Mouse (Mus musculus): ENCODE results near the gene Socs1. TPM values are rescaled to one million over a fixed set of nuclear protein-coding genes. Genes with fewer than 3 reads are reported as not detected.

Socs1 gene
- polyA plus RNA-seq, 1 experiment from 2014 or later: 6.1 TPM

DNA sequence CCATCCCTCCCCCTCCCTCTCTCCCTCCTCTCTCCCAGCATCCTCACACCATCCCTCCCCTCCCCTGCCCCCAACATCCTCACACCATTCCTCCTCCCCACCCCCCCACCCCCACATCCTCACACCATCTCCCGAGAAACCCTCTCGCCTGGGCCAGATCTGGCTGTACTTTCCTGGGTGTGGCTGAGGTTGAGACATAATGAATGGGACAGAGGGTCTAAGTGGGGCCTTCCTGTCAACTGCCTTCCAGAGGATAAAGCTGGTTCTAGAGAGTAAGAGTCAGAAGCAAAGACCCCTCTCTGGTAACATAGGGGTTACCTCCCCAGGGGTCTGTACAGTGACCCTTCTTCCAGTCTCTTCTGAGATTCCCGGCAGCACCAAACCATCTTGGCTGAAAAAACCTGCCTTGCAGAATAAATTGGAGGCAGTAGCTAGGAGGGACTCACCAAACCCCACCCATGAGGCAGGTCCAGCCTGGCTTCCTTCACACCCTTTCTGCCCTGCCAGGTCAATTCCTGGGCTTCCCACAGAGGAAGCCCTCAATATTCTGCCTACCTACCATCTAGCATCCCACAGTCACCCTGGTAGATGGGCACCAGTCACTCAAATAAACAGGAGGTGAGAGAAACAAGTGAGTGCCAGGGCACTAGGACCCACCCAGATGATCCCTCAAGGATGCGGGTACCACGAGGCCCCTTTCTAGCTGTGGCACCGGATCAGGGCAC, 21.6 kb downstream of the Socs1 start:
- Histone ChIP-seq H3K4me1 (replicated peaks; ENCODE audit: control insufficient read depth, insufficient read depth, low read length) (0 out of 2 replicates have a peak, but pooled peaks cover 2% of the 10 kb centered on the region), H3K9me3 (ENCODE audit: control insufficient read depth, low read length) (no peaks in the 10 kb centered on the region), H3K27ac (ENCODE audit: low read depth) (no peak overlapping the region), H3K9ac (ENCODE audit: low read length) (no peak overlapping the region), H3K27me3 (replicated peaks; ENCODE audit: control insufficient read depth, insufficient read depth, low read length) (no peaks in the 10 kb centered on the region), H3K4me2 (ENCODE audit: low read length) (no peak overlapping the region), H3K4me3 (ENCODE audit: low read depth, low read length) (no peak overlapping the region), H3K36me3 (ENCODE audit: control insufficient read depth, insufficient read depth, low read length) (no peaks in the 10 kb centered on the region)
- no peak for ATAC-seq (replicated peaks; ENCODE audit: low FRiP score, low TSS enrichment, low read depth)
- WGBS: 51% methylated on average over 6 of the region's 6 CpGs
- no peak for DNase-seq (ENCODE audit: low spot score)

DNA sequence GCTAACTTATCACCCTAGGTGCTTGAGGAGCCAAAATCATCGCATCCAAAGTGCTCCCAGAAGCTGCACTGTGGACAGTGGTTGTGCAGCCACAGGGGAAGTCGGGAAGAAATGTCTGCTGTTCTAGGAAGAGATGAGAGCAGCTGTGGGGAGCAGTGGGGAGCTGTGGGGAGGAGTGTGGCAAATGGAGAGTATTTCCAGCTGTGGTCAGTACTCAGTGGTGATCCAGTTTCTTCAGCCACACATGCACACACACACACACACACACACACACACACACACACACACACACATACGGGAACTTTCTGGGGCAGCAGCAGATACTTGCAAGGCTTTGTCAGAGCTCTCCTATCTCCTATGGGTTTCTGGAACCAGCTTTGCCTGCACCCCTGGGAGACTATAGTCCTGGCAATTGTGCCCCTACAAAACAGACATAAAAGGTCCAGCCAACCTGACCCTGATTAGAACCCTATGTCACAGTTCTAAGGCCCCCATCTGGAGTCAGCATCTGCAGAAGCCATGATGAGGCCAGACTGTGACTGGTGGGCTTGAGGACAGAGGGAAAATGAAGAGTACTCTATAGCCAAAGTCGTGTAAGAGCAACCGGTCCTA, 22.7 kb downstream of the Socs1 start:
- Histone ChIP-seq H3K9me3 (ENCODE audit: control insufficient read depth, low read length) (no peaks in the 10 kb centered on the region), H3K27ac (ENCODE audit: low read depth) (no peak overlapping the region), H3K36me3 (ENCODE audit: control insufficient read depth, insufficient read depth, low read length) (no peaks in the 10 kb centered on the region), H3K4me1 (replicated peaks; ENCODE audit: control insufficient read depth, insufficient read depth, low read length) (0 out of 2 replicates have a peak, but pooled peaks cover 2% of the 10 kb centered on the region), H3K27me3 (replicated peaks; ENCODE audit: control insufficient read depth, insufficient read depth, low read length) (no peaks in the 10 kb centered on the region), H3K4me2 (ENCODE audit: low read length) (no peak overlapping the region), H3K4me3 (ENCODE audit: low read depth, low read length) (no peak overlapping the region), H3K9ac (ENCODE audit: low read length) (no peak overlapping the region)
- DNase-seq (ENCODE audit: low spot score) (no peak), ATAC-seq (replicated peaks; ENCODE audit: low FRiP score, low TSS enrichment, low read depth) (no peak)
- WGBS: 61% methylated on average over 5 of the region's 5 CpGs

DNA sequence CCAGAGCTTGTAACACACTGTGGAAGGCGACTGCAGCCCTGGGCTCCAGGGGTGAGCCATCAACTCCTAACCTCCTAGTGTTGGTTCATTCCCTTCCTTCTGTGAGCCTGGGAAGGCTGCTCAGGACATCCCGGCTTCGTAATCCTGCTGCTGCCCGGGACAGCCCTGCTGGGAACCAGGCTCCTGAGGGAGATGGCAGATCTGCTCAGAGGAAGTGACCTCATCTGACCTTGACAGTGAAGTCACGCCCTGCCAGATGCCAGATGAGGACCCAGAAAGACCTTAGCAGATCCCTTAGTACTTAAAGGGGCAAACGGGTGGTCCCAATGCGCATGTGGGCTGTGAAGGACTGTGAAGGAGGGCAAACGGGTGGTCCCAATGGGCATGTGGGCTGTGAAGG, 24.2 kb downstream of the Socs1 start:
- Histone ChIP-seq H3K27me3 (replicated peaks; ENCODE audit: control insufficient read depth, insufficient read depth, low read length) (no peaks in the 10 kb centered on the region), H3K36me3 (ENCODE audit: control insufficient read depth, insufficient read depth, low read length) (no peaks in the 10 kb centered on the region), H3K9me3 (ENCODE audit: control insufficient read depth, low read length) (no peaks in the 10 kb centered on the region), H3K27ac (ENCODE audit: low read depth) (no peak overlapping the region), H3K9ac (ENCODE audit: low read length) (no peak overlapping the region), H3K4me3 (ENCODE audit: low read depth, low read length) (no peak overlapping the region), H3K4me1 (replicated peaks; ENCODE audit: control insufficient read depth, insufficient read depth, low read length) (0 out of 2 replicates have a peak, but pooled peaks cover 2% of the 10 kb centered on the region), H3K4me2 (ENCODE audit: low read length) (no peak overlapping the region)
- 50% methylated on average over 8 of the region's 8 CpGs for WGBS
- ATAC-seq (replicated peaks; ENCODE audit: low FRiP score, low TSS enrichment, low read depth): no peak
- no peak for DNase-seq (ENCODE audit: low spot score)

GRCm38 (mm10) chr16:10756168-10756567, 29.2 kb downstream of the Socs1 start:
- Histone ChIP-seq H3K9me3 (ENCODE audit: control insufficient read depth, low read length) (no peaks in the 10 kb centered on the region), H3K27ac (ENCODE audit: low read depth) (no peak overlapping the region), H3K4me3 (ENCODE audit: low read depth, low read length) (no peak overlapping the region), H3K9ac (ENCODE audit: low read length) (no peak overlapping the region), H3K36me3 (ENCODE audit: control insufficient read depth, insufficient read depth, low read length) (no peaks in the 10 kb centered on the region), H3K27me3 (replicated peaks; ENCODE audit: control insufficient read depth, insufficient read depth, low read length) (no peaks in the 10 kb centered on the region), H3K4me1 (replicated peaks; ENCODE audit: control insufficient read depth, insufficient read depth, low read length) (no peaks in the 10 kb centered on the region), H3K4me2 (ENCODE audit: low read length) (no peak overlapping the region)
- no peak for ATAC-seq (replicated peaks; ENCODE audit: low FRiP score, low TSS enrichment, low read depth)
- no peak for DNase-seq (ENCODE audit: low spot score)
- WGBS: 69% methylated on average over 6 of the region's 6 CpGs

- Histone ChIP-seq H3K4me3 (ENCODE audit: low read depth, low read length) (no peak overlapping the region), H3K4me2 (ENCODE audit: low read length) (no peak overlapping the region), H3K27me3 (replicated peaks; ENCODE audit: control insufficient read depth, insufficient read depth, low read length) (no peaks in the 10 kb centered on the region), H3K36me3 (ENCODE audit: control insufficient read depth, insufficient read depth, low read length) (no peaks in the 10 kb centered on the region), H3K4me1 (replicated peaks; ENCODE audit: control insufficient read depth, insufficient read depth, low read length) (peaks cover 6% of the 10 kb centered on the region), H3K27ac (ENCODE audit: low read depth) (no peak overlapping the region), H3K9ac (ENCODE audit: low read length) (no peak overlapping the region), H3K9me3 (ENCODE audit: control insufficient read depth, low read length) (no peaks in the 10 kb centered on the region)
- 86% methylated on average over 3 of the region's 3 CpGs for WGBS
- no peak for DNase-seq (ENCODE audit: low spot score)
- no peak for ATAC-seq (replicated peaks; ENCODE audit: low FRiP score, low TSS enrichment, low read depth)
These were observed 30.6 kb downstream of the Socs1 start for GRCm38 (mm10) chr16:10754521-10755296.

DNA sequence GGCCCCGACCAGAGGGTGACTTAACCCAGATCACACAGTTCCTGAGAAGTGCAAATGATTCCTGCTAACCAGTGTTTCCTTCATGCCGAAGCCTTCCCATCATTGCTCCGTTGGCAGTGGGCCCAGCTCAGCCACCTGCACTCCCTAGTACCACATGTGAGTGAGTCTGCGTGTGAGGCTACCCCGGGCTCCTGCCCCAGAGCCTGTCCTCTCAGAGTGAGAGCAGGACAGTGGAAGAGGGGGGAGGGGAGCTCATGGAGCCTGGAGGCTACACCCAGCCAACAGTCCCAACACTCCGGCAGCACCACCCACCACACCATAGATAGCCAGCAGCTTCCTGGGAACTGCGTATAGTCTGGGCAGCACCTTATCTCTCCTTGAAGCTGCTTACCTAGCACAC, 35.5 kb downstream of the Socs1 start:
- ATAC-seq (replicated peaks; ENCODE audit: low FRiP score, low TSS enrichment, low read depth): peak; percentile 72
- no peaks in the 10 kb centered on the region for H3K9me3 ChIP-seq (ENCODE audit: control insufficient read depth, low read length)
- no peak overlapping the region for H3K27ac ChIP-seq (ENCODE audit: low read depth)
- H3K27me3 ChIP-seq (replicated peaks; ENCODE audit: control insufficient read depth, insufficient read depth, low read length): no peaks in the 10 kb centered on the region
- DNase-seq (ENCODE audit: low spot score): no peak
- H3K9ac ChIP-seq (ENCODE audit: low read length): no peak overlapping the region
- no peak overlapping the region for H3K4me2 ChIP-seq (ENCODE audit: low read length)
- peaks cover 14% of the 10 kb centered on the region for H3K4me1 ChIP-seq (replicated peaks; ENCODE audit: control insufficient read depth, insufficient read depth, low read length)
- no peaks in the 10 kb centered on the region for H3K36me3 ChIP-seq (ENCODE audit: control insufficient read depth, insufficient read depth, low read length)
- WGBS: 32% methylated on average over 7 of the region's 7 CpGs
- no peak overlapping the region for H3K4me3 ChIP-seq (ENCODE audit: low read depth, low read length)

GRCm38 (mm10) chr16:10749226-10749625, 36.1 kb downstream of the Socs1 start:
- 40% methylated on average over 7 of the region's 7 CpGs for WGBS
- no peak for ATAC-seq (replicated peaks; ENCODE audit: low FRiP score, low TSS enrichment, low read depth)
- Histone ChIP-seq H3K9me3 (ENCODE audit: control insufficient read depth, low read length) (no peaks in the 10 kb centered on the region), H3K4me2 (ENCODE audit: low read length) (no peak overlapping the region), H3K27me3 (replicated peaks; ENCODE audit: control insufficient read depth, insufficient read depth, low read length) (no peaks in the 10 kb centered on the region), H3K36me3 (ENCODE audit: control insufficient read depth, insufficient read depth, low read length) (no peaks in the 10 kb centered on the region), H3K9ac (ENCODE audit: low read length) (no peak overlapping the region), H3K4me1 (replicated peaks; ENCODE audit: control insufficient read depth, insufficient read depth, low read length) (peaks cover 14% of the 10 kb centered on the region), H3K27ac (ENCODE audit: low read depth) (no peak overlapping the region), H3K4me3 (ENCODE audit: low read depth, low read length) (no peak overlapping the region)
- no peak for DNase-seq (ENCODE audit: low spot score)

- Histone ChIP-seq H3K9ac (ENCODE audit: low read length) (no peak overlapping the region), H3K27ac (ENCODE audit: low read depth) (no peak overlapping the region), H3K27me3 (replicated peaks; ENCODE audit: control insufficient read depth, insufficient read depth, low read length) (no peaks in the 10 kb centered on the region), H3K4me1 (replicated peaks; ENCODE audit: control insufficient read depth, insufficient read depth, low read length) (0 out of 2 replicates have a peak, but pooled peaks cover 4% of the 10 kb centered on the region), H3K9me3 (ENCODE audit: control insufficient read depth, low read length) (no peaks in the 10 kb centered on the region), H3K4me3 (ENCODE audit: low read depth, low read length) (no peak overlapping the region), H3K36me3 (ENCODE audit: control insufficient read depth, insufficient read depth, low read length) (no peaks in the 10 kb centered on the region), H3K4me2 (ENCODE audit: low read length) (no peak overlapping the region)
- ATAC-seq (replicated peaks; ENCODE audit: low FRiP score, low TSS enrichment, low read depth): no peak
- 81% methylated on average over 2 of the region's 2 CpGs for WGBS
- no peak for DNase-seq (ENCODE audit: low spot score)
These were observed 44.3 kb downstream of the Socs1 start for GRCm38 (mm10) chr16:10741082-10741481.
